Mouse (Mus musculus): ENCODE measurements around the gene Arhgap21. TPM values are rescaled to one million over a fixed set of nuclear protein-coding genes. Genes with fewer than 3 reads are reported as not detected.

The Arhgap21 gene
- polyA plus RNA-seq, 1 experiment: 3.3 TPM

GRCm38 (mm10) chr2:20865795-20866194 is 102.9 kb downstream of the Arhgap21 start:
- no peaks in the 10 kb centered on the region for H3K27me3 ChIP-seq (ENCODE audit: control insufficient read depth, insufficient read depth, low read length)
- H3K36me3 ChIP-seq (ENCODE audit: control insufficient read depth, insufficient read depth, low read length): no peaks in the 10 kb centered on the region
- H3K27ac ChIP-seq (ENCODE audit: control insufficient read depth, insufficient read depth, low read depth, low read length): no peak overlapping the region
- H3K4me3 ChIP-seq (ENCODE audit: control insufficient read depth, low read depth, low read length): no peak overlapping the region
- no peaks in the 10 kb centered on the region for H3K4me1 ChIP-seq (ENCODE audit: control insufficient read depth, insufficient read depth, low read length)
- TF ChIP-seq CTCF (IDR thresholded peaks at IDR 0.05; ENCODE audit: control insufficient read depth, insufficient read depth, insufficient replicate concordance, low read depth, low read length): no peak
- no peak for TF ChIP-seq POLR2A (IDR thresholded peaks at IDR 0.05; ENCODE audit: control insufficient read depth, low read depth, low read length)

GRCm38 (mm10) chr2:20864569-20864968 is 104.1 kb downstream of the Arhgap21 start:
- Histone ChIP-seq H3K27me3 (ENCODE audit: control insufficient read depth, insufficient read depth, low read length) (no peaks in the 10 kb centered on the region), H3K4me3 (ENCODE audit: control insufficient read depth, low read depth, low read length) (no peak overlapping the region), H3K36me3 (ENCODE audit: control insufficient read depth, insufficient read depth, low read length) (no peaks in the 10 kb centered on the region), H3K4me1 (ENCODE audit: control insufficient read depth, insufficient read depth, low read length) (no peaks in the 10 kb centered on the region), H3K27ac (ENCODE audit: control insufficient read depth, insufficient read depth, low read depth, low read length) (no peak overlapping the region)
- TF ChIP-seq CTCF (IDR thresholded peaks at IDR 0.05; ENCODE audit: control insufficient read depth, insufficient read depth, insufficient replicate concordance, low read depth, low read length) (no peak), POLR2A (IDR thresholded peaks at IDR 0.05; ENCODE audit: control insufficient read depth, low read depth, low read length) (no peak)

GRCm38 (mm10) chr2:20860756-20861155 is 107.9 kb downstream of the Arhgap21 start:
- Histone ChIP-seq H3K27ac (ENCODE audit: control insufficient read depth, insufficient read depth, low read depth, low read length) (no peak overlapping the region), H3K4me1 (ENCODE audit: control insufficient read depth, insufficient read depth, low read length) (no peaks in the 10 kb centered on the region), H3K27me3 (ENCODE audit: control insufficient read depth, insufficient read depth, low read length) (no peaks in the 10 kb centered on the region), H3K36me3 (ENCODE audit: control insufficient read depth, insufficient read depth, low read length) (no peaks in the 10 kb centered on the region), H3K4me3 (ENCODE audit: control insufficient read depth, low read depth, low read length) (no peak overlapping the region)
- no peak for TF ChIP-seq POLR2A (IDR thresholded peaks at IDR 0.05; ENCODE audit: control insufficient read depth, low read depth, low read length)
- no peak for TF ChIP-seq CTCF (IDR thresholded peaks at IDR 0.05; ENCODE audit: control insufficient read depth, insufficient read depth, insufficient replicate concordance, low read depth, low read length)

GRCm38 (mm10) chr2:20849346-20849745 is 119.3 kb downstream of the Arhgap21 start:
- H3K36me3 ChIP-seq (ENCODE audit: control insufficient read depth, insufficient read depth, low read length): no peaks in the 10 kb centered on the region

GRCm38 (mm10) chr2:20831608-20832406 is 136.9 kb downstream of the Arhgap21 start:
- TF ChIP-seq POLR2A (IDR thresholded peaks at IDR 0.05; ENCODE audit: control insufficient read depth, low read depth, low read length): no peak
- TF ChIP-seq CTCF (IDR thresholded peaks at IDR 0.05; ENCODE audit: control insufficient read depth, insufficient read depth, insufficient replicate concordance, low read depth, low read length): no peak
- Histone ChIP-seq H3K4me1 (ENCODE audit: control insufficient read depth, insufficient read depth, low read length) (no peaks in the 10 kb centered on the region), H3K27me3 (ENCODE audit: control insufficient read depth, insufficient read depth, low read length) (no peaks in the 10 kb centered on the region), H3K4me3 (ENCODE audit: control insufficient read depth, low read depth, low read length) (no peak overlapping the region), H3K36me3 (ENCODE audit: control insufficient read depth, insufficient read depth, low read length) (no peaks in the 10 kb centered on the region), H3K27ac (ENCODE audit: control insufficient read depth, insufficient read depth, low read depth, low read length) (no peak overlapping the region)

More at GRCm38 (mm10) chr2:20849346-20849745, 119.3 kb downstream of the Arhgap21 start:
- no peak overlapping the region for H3K27ac ChIP-seq (ENCODE audit: control insufficient read depth, insufficient read depth, low read depth, low read length)
- H3K27me3 ChIP-seq (ENCODE audit: control insufficient read depth, insufficient read depth, low read length): no peaks in the 10 kb centered on the region
- H3K4me1 ChIP-seq (ENCODE audit: control insufficient read depth, insufficient read depth, low read length): no peaks in the 10 kb centered on the region
- TF ChIP-seq CTCF (IDR thresholded peaks at IDR 0.05; ENCODE audit: control insufficient read depth, insufficient read depth, insufficient replicate concordance, low read depth, low read length) (no peak), POLR2A (IDR thresholded peaks at IDR 0.05; ENCODE audit: control insufficient read depth, low read depth, low read length) (no peak)
- H3K4me3 ChIP-seq (ENCODE audit: control insufficient read depth, low read depth, low read length): no peak overlapping the region

GRCm38 (mm10) chr2:20830882-20831281 is 137.8 kb downstream of the Arhgap21 start:
- H3K4me1 ChIP-seq (ENCODE audit: control insufficient read depth, insufficient read depth, low read length): no peaks in the 10 kb centered on the region
- H3K36me3 ChIP-seq (ENCODE audit: control insufficient read depth, insufficient read depth, low read length): no peaks in the 10 kb centered on the region
- H3K27me3 ChIP-seq (ENCODE audit: control insufficient read depth, insufficient read depth, low read length): no peaks in the 10 kb centered on the region
- TF ChIP-seq POLR2A (IDR thresholded peaks at IDR 0.05; ENCODE audit: control insufficient read depth, low read depth, low read length) (no peak), CTCF (IDR thresholded peaks at IDR 0.05; ENCODE audit: control insufficient read depth, insufficient read depth, insufficient replicate concordance, low read depth, low read length) (no peak)
- no peak overlapping the region for H3K4me3 ChIP-seq (ENCODE audit: control insufficient read depth, low read depth, low read length)
- H3K27ac ChIP-seq (ENCODE audit: control insufficient read depth, insufficient read depth, low read depth, low read length): no peak overlapping the region

GRCm38 (mm10) chr2:20826258-20826657 is 142.4 kb downstream of the Arhgap21 start:
- no peak overlapping the region for H3K27ac ChIP-seq (ENCODE audit: control insufficient read depth, insufficient read depth, low read depth, low read length)
- H3K4me3 ChIP-seq (ENCODE audit: control insufficient read depth, low read depth, low read length): no peak overlapping the region
- no peaks in the 10 kb centered on the region for H3K27me3 ChIP-seq (ENCODE audit: control insufficient read depth, insufficient read depth, low read length)
- no peaks in the 10 kb centered on the region for H3K36me3 ChIP-seq (ENCODE audit: control insufficient read depth, insufficient read depth, low read length)
- H3K4me1 ChIP-seq (ENCODE audit: control insufficient read depth, insufficient read depth, low read length): no peaks in the 10 kb centered on the region
- TF ChIP-seq POLR2A (IDR thresholded peaks at IDR 0.05; ENCODE audit: control insufficient read depth, low read depth, low read length) (no peak), CTCF (IDR thresholded peaks at IDR 0.05; ENCODE audit: control insufficient read depth, insufficient read depth, insufficient replicate concordance, low read depth, low read length) (no peak)

Measured in testis, adult 2 months (tissue).